Mouse (Mus musculus) midbrain, embryonic 14.5 days (tissue): ENCODE results near the gene Gm10570. TPM values are rescaled to one million over a fixed set of nuclear protein-coding genes. Genes with fewer than 3 reads are reported as not detected.
A peak's percentile ranks its signal among the peaks of the same experiment; 100 is the strongest.

Experiments used
- ATAC-seq: fragments of 200-750 bp; cut with Nextera tagmentation; 2 replicates; pipeline ENCODE4 v1.8.0; 2017; ENCODE audit warnings: moderate number of reproducible peaks, moderate library complexity; ENCODE audit not compliant: low FRiP score, low TSS enrichment
- DNase-seq: peaks from one replicate; pipeline ENCODE4 v3.0.0-alpha.2; 2015
- H3K27ac ChIP-seq: fragments of 300-500 bp; sonication (generic); replicated peaks from 2 replicates; pipeline ENCODE4 v1.5.1; 2014; ENCODE audit warnings: mild to moderate bottlenecking, low read depth, low read length, moderate library complexity
- H3K27me3 ChIP-seq: fragments of 300-500 bp; sonication (generic); 2 replicates; pipeline ENCODE4 v1.6.1; 2014; ENCODE audit warnings: low read length, control low read depth, mixed read lengths; ENCODE audit not compliant: control insufficient read depth, insufficient read depth
- H3K36me3 ChIP-seq: fragments of 300-500 bp; sonication (generic); 2 replicates; pipeline ENCODE4 v1.6.1; 2014; ENCODE audit warnings: low read length, control low read depth; ENCODE audit not compliant: control insufficient read depth, insufficient read depth
- H3K4me1 ChIP-seq: fragments of 300-500 bp; sonication (generic); 2 replicates; pipeline ENCODE4 v1.6.1; 2014; ENCODE audit warnings: mild to moderate bottlenecking, antibody characterized with exemption, low read length, control low read depth; ENCODE audit not compliant: control insufficient read depth, insufficient read depth
- H3K4me2 ChIP-seq: fragments of 300-500 bp; sonication (generic); 2 replicates; pipeline ENCODE4 v1.6.1; 2014; ENCODE audit warnings: mild to moderate bottlenecking, low read length, moderate library complexity
- H3K4me3 ChIP-seq: fragments of 300-500 bp; sonication (generic); replicated peaks from 2 replicates; pipeline ENCODE4 v1.5.1; 2014; ENCODE audit warnings: low read depth, low read length
- H3K9ac ChIP-seq: fragments of 300-500 bp; sonication (generic); replicated peaks from 2 replicates; pipeline ENCODE4 v1.6.1; 2014; ENCODE audit warnings: mild to moderate bottlenecking, low read length, moderate library complexity
- H3K9me3 ChIP-seq: fragments of 300-500 bp; sonication (generic); 2 replicates; pipeline ENCODE4 v1.6.1; 2016; ENCODE audit warnings: low read length, control low read depth, mixed read lengths; ENCODE audit not compliant: control insufficient read depth
- WGBS: fragments of 180-500 bp; shearing (Covaris S2); extraction: QIAGEN DNeasy Blood & Tissue Kit; methylation state at CpG from one replicate; pipeline ENCODE4 v1.1.7; 2014; 5-methylcytosine and 5-hydroxymethylcytosine counted together
- polyA plus RNA-seq: library from polyadenylated mRNA; unstranded; fragments of >200 nt; fragmentation: Nextera tagmentation; extraction: Ambion mirVana; gene quantifications from 2 replicates; pipeline ENCODE4 v1.2.1, GENCODE M21; 2014

Gm10570 gene
- polyA plus RNA-seq, 1 experiment from 2014 or later: not detected

- DNase-seq (no peak), ATAC-seq (no peak)
- Histone ChIP-seq H3K4me3 (no peak overlapping the region), H3K9ac (no peak overlapping the region), H3K4me1 (peaks cover 6% of the 10 kb centered on the region; the same call in 1 of the 2 replicates), H3K27me3 (peaks cover 11% of the 10 kb centered on the region; the same call in 1 of the 2 replicates), H3K27ac (no peak overlapping the region), H3K9me3 (no peaks in the 10 kb centered on the region), H3K36me3 (peaks cover 51% of the 10 kb centered on the region), H3K4me2 (no peak overlapping the region)
- 90% methylated on average over 4 of the region's 4 CpGs for WGBS
Observed at GRCm38 (mm10) chr4:130313552-130313951, 5.1 kb upstream of the Gm10570 start.

- H3K9ac ChIP-seq: no peak overlapping the region
- ATAC-seq (no peak), DNase-seq (no peak)
- H3K27me3 ChIP-seq: peaks cover 14% of the 10 kb centered on the region; the same call in 1 of the 2 replicates
- 93% methylated on average over 3 of the region's 3 CpGs for WGBS
- H3K9me3 ChIP-seq: no peaks in the 10 kb centered on the region
- H3K4me2 ChIP-seq: no peak overlapping the region
- H3K4me1 ChIP-seq: peaks cover 11% of the 10 kb centered on the region; the same call in 1 of the 2 replicates
- H3K4me3 ChIP-seq: no peak overlapping the region
- H3K36me3 ChIP-seq: peaks cover 46% of the 10 kb centered on the region
- H3K27ac ChIP-seq: no peak overlapping the region
Observed at GRCm38 (mm10) chr4:130312526-130312925, 4.1 kb upstream of the Gm10570 start.

- Histone ChIP-seq H3K36me3 (peaks cover 19% of the 10 kb centered on the region), H3K27me3 (peaks cover 24% of the 10 kb centered on the region), H3K27ac (peak overlapping the region; percentile 57; the same call in 1 of the 2 replicates), H3K4me2 (peak overlapping the region; percentile 90), H3K9ac (peak overlapping the region; percentile 74), H3K4me3 (peak overlapping the region; percentile 55), H3K4me1 (peaks cover 12% of the 10 kb centered on the region; the same call in 1 of the 2 replicates), H3K9me3 (no peaks in the 10 kb centered on the region)
- DNase-seq (peak; percentile 20), ATAC-seq (no peak)
- 41% methylated on average over 8 of the region's 8 CpGs for WGBS
Observed at GRCm38 (mm10) chr4:130309254-130309653, 780 bp upstream of the Gm10570 start.

GRCm38 (mm10) chr4:130307851-130308230, 633 bp downstream of the Gm10570 start:
- Histone ChIP-seq H3K4me2 (peak overlapping the region; percentile 90), H3K4me3 (peak overlapping the region; percentile 55), H3K36me3 (peaks cover 5% of the 10 kb centered on the region; the same call in 1 of the 2 replicates), H3K4me1 (peaks cover 12% of the 10 kb centered on the region; the same call in 1 of the 2 replicates), H3K9me3 (no peaks in the 10 kb centered on the region), H3K27me3 (peaks cover 24% of the 10 kb centered on the region), H3K27ac (no peak overlapping the region), H3K9ac (peak overlapping the region; percentile 74)
- DNase-seq (peak; percentile 69), ATAC-seq (no peak; the same call in 1 of the 2 replicates)
- under 1% methylated on average over 23 of the region's 23 CpGs for WGBS

GRCm38 (mm10) chr4:130306796-130307630, 1.5 kb downstream of the Gm10570 start:
- DNase-seq: no peak
- ATAC-seq: no peak
- Histone ChIP-seq H3K27me3 (peaks cover 24% of the 10 kb centered on the region), H3K4me2 (peak overlapping the region; percentile 90), H3K9me3 (no peaks in the 10 kb centered on the region), H3K4me3 (no peak overlapping the region), H3K36me3 (no peaks in the 10 kb centered on the region), H3K9ac (no peak overlapping the region), H3K4me1 (peaks cover 12% of the 10 kb centered on the region; the same call in 1 of the 2 replicates), H3K27ac (no peak overlapping the region)
- WGBS: 81% methylated on average over 10 of the region's 10 CpGs

- ATAC-seq: no peak
- no peak overlapping the region for H3K27ac ChIP-seq
- no peak overlapping the region for H3K4me2 ChIP-seq
- H3K36me3 ChIP-seq: no peaks in the 10 kb centered on the region
- H3K9me3 ChIP-seq: no peaks in the 10 kb centered on the region
- peaks cover 12% of the 10 kb centered on the region; the same call in 1 of the 2 replicates for H3K4me1 ChIP-seq
- WGBS: 25% methylated on average over 3 of the region's 3 CpGs
- H3K27me3 ChIP-seq: peaks cover 17% of the 10 kb centered on the region
- H3K4me3 ChIP-seq: no peak overlapping the region
- no peak overlapping the region for H3K9ac ChIP-seq
- DNase-seq: peak; percentile 44
Observed at GRCm38 (mm10) chr4:130304746-130305145, 3.7 kb downstream of the Gm10570 start.

- Histone ChIP-seq H3K4me3 (no peak overlapping the region), H3K4me1 (no peaks in the 10 kb centered on the region), H3K27ac (no peak overlapping the region), H3K4me2 (no peak overlapping the region), H3K9me3 (no peaks in the 10 kb centered on the region), H3K9ac (no peak overlapping the region), H3K36me3 (no peaks in the 10 kb centered on the region), H3K27me3 (peaks cover 8% of the 10 kb centered on the region)
- DNase-seq (no peak), ATAC-seq (no peak)
- WGBS: 46% methylated on average over 12 of the region's 12 CpGs
Observed at GRCm38 (mm10) chr4:130302285-130302870, 6.1 kb downstream of the Gm10570 start.

- no peak overlapping the region for H3K9ac ChIP-seq
- H3K4me3 ChIP-seq: no peak overlapping the region
- no peak overlapping the region for H3K27ac ChIP-seq
- H3K9me3 ChIP-seq: no peaks in the 10 kb centered on the region
- H3K36me3 ChIP-seq: no peaks in the 10 kb centered on the region
- H3K4me1 ChIP-seq: no peaks in the 10 kb centered on the region
- H3K27me3 ChIP-seq: no peaks in the 10 kb centered on the region
- 52% methylated on average over 8 of the region's 8 CpGs for WGBS
- DNase-seq (no peak), ATAC-seq (no peak)
- no peak overlapping the region for H3K4me2 ChIP-seq
Observed at GRCm38 (mm10) chr4:130299629-130300018, 8.8 kb downstream of the Gm10570 start.
